Mouse (Mus musculus): ENCODE results near the gene Gm3776.
"Not testable (repeated sequence)": the region's sequence is repeated elsewhere in the genome, so short reads cannot be mapped to it uniquely, and the experiment has no call there.

Gene Gm3776

DNA sequence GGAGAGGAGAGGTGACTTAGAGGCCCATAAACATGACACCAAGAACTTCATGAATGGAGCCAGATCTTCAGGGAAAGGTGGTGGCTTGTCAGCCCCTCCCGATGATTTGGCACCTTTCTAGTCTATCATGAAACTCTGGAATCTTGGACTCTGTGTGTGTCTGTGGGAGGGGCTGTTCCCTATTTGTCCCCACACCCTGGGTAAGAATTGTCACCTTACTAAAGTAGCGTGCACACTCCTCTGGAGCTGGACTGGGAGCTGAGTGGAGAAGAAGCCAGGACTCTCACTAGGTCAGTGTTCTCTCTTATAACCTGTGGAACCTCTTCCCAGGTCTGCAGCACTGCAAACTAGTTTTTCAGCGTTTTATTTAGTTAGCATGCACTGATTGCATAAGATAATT lies at the start of gene Gm3776:
Gene Gm3776, plus strand, starts transcription at position 216 of the 400 bp plus-strand sequence.
- DNase-seq (ENCODE audit: low spot score in 2 of 2), result not testable (repeated sequence)

DNA sequence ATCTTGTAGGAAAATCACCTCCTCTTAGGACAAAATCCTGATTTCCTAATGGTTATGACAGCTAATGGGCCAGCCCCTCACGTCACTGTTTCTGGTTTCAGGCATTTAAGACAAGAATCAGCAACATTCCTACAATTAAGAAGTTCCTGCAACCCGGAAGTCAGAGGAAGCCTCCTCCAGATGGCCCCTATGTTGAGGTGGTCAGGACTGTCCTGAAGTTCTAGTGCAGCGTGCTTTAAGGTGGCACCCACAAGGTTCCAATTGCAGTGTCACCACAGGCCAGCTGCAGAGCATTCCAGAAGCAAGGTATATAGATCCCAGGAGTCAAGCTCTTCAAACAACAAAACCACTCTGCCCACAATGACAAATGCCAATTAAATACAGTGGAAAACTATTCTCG lies 48.0 kb upstream of the Gm3776 start:
- DNase-seq (ENCODE audit: low spot score in 2 of 2), result no peak

DNA sequence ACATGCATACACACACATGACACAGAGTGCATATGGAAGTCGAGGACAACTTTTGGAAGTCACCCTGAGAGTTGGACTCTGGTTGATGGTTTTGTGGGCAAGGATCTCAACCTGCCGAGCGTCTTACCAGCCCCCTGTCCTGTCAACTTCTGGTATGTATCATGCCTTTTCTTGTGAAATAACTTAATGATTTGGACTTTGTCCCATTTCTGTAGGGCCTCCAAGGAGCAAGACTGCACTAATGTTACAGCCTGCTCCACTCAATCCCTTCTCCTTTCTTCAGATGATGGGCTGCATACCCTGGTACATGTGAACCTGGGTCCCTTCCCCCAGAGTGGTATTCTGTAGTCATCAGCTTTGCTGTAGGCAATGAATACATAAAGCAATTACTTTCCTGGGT lies 46.9 kb upstream of the Gm3776 start:
- DNase-seq (ENCODE audit: low spot score in 2 of 2), result no peak

DNA sequence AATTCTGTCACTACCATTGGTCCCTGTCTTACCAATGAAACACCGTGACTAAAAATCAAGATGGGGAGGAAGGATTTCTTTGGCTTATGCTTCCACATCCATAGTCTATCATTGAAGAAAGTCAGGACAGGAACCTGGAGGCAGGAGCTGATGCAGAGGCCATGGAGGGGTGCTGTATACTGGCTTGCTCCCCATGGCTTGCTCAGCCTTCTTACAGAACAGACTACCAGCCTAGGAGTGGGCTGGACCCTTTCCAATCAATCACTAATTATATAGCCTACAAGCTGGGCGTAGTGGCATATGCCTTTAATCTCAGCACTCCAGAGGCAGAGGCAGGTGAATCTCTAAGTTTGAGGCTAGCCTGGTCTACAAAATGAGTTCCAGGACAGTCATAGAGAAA lies 46.1 kb upstream of the Gm3776 start:
- DNase-seq (ENCODE audit: low spot score in 2 of 2), result no peak

DNA sequence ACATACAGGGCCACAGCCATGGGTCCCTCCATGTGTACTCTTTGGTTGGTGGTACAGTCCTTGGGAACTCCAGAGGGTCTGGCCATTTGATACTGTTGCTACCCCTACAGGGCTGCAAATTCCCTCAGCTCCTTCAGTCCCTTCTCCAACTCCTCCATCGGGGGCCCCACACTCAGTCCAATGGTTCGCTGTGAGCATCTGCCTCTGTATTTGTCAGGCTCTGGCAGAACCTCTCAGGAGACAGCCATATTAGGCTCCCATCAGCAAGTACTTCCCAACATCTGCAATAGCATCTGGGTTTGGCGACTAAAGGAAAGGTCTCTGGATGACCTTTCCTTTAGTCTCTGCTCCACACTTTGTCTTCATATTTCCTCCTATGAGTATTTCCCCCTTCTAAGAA lies 45.4 kb upstream of the Gm3776 start:
- no peak for DNase-seq (ENCODE audit: low spot score in 2 of 2)

DNA sequence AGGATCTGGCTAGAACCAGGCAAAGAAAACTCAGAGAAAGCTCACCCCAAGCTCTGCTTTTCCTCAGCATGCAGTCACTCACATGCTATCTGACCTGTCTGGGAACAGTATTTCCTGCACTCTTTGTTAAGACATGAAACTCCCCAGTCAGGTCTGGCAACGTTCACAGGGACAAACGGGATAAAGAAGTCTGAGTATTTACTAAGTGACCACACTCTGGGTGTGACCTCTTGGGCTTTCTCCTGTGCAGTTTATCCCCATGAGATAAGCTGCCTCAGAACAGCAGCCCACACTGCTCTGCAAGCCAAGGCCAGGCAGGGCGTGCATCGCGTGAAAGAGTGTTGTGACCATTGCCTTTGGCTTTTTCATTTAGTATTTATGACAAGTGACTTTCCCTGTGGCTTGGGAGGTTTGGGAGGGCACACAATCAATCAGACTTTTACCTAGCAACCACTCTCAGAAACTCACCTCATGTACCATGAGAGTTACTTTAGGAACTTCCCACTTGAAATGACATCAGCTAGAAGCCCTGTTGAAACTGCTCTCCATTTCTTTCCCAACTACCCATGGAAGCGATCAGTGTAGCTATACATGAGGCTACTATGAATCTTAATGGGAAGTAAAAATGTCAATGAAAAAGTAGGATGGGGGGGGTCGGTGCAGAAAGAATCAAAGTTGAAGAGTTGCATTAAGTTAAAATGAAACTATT lies 44.4 kb upstream of the Gm3776 start:
- no peak for DNase-seq (ENCODE audit: low spot score in 2 of 2)

DNA sequence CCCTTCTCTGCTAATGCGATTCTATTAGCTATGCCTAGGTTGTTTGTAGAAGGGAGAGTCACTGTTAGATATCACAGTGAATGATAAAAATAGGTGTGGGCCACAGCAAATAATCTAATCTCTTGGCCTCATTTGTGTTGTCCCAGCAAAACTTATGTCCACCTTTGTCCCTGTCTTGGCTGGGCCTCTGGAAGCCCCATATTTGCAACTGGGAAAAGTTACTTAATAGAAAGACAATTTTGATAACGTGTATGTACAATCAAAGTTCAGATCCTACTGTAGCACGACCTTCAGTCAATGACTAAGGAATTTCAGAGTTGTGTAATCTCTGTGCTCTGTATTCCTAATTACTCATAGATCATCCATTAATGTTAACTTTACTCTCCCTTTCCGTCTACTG lies 39.9 kb upstream of the Gm3776 start:
- DNase-seq (ENCODE audit: low spot score in 2 of 2), result no peak

DNA sequence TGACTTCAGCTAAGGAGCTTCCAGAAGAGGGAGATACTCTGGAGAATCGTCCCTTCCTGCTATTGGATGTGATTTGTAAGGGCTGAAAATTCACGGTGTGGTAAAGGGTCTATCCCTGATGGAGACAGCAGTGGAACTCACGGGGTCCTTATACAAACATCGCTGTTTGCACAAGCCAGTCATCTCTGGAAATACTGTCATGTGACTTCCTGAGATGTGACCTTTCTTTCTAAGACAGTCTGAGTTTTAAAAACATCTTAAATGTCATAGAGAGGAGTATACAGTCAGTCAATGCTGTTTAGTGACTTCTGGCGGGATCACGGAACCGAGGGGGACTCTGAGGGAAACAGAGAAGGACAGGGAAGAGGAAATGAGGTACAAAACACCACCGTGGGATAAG lies 34.3 kb upstream of the Gm3776 start:
- DNase-seq (ENCODE audit: low spot score in 2 of 2), result no peak

DNA sequence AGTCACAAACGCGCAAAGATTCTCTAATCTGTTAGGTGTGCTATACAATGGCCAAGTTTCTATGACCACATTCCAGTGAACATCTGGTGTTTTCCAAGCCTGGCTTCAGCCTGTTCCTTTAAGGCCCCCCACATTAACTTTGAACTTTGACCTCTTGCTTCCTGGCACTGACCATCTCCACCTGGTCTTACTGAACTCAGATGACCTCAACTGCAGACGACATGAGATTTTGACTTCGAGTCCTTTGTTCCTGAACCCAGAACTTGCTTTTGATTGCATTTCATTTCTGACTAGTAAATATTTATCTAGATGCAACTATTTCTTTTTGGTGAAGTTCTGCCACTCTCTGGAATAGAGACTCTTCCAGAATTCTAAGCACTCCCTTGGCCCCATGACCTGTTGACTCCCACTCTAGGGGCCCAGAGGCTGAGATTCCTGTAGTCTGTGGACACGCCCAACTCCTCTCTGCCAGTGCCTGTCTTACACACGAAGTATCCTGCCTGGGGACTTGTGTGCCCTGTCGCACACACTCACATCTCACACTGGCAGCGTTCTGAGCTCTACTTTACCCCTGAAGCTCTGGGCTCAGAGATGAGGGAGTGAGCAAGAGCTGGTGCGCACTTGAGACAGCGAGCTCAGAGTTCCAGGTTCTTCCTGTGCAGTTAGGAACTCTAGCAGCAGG lies 33.6 kb upstream of the Gm3776 start:
- DNase-seq (ENCODE audit: low spot score in 2 of 2), result no peak

DNA sequence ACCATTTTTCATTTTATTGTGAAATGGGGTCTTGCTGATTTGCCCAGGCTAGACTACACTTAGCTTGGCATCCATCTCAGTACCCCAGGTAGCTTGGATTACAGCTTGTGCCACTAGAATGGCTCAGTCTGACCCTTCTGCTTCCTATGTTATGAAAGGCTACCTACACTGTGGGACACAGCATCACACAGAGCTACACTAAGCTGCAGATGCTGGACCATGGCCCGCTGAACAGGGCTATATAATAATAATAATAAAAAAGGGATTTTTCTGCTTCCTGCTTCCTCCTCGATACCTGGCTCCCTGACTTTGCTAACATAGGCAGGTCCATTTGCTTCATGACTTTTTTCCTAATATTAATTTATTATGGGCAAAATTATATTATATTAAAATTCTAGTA lies 32.5 kb upstream of the Gm3776 start:
- DNase-seq (ENCODE audit: low spot score in 2 of 2), result no peak

DNA sequence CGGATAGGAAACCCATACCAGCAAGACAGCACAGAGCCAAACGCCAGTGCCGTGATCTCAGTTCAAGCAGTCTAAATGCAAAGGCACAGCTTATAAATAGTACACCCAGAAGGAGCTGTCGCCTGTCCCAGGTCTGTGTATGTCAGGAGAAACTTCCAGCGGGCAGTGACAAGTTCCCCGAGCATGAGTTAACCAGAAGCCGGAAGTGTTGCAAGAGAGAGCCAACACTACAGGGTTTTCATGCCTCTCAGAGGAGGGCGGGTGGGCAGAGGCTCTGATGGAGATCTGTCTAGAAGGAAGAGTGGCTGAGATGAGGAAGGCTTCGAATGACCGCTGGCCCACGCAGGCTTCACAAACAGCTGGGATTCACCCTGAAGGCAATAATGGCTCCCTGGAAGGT lies 31.6 kb upstream of the Gm3776 start:
- DNase-seq (ENCODE audit: low spot score in 2 of 2), result no peak

DNA sequence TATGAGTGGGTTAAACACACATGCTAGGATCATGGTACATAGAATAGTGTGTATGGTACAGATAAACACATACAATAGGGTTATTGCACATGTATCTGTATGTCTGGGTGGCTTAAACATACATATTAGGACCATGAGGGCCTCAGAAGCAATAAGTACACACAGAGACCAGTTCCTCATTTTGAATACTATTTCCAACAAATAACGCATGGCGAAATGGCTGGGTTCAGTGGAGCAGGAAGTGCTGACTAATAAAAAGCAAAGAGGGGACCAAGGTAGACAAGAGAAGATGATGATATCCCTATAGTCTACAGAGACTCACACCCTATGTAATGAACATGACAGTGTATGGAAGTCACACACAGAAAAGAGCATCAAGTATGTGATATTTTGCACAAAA lies 28.8 kb upstream of the Gm3776 start:
- DNase-seq (ENCODE audit: low spot score in 2 of 2), result no peak

DNA sequence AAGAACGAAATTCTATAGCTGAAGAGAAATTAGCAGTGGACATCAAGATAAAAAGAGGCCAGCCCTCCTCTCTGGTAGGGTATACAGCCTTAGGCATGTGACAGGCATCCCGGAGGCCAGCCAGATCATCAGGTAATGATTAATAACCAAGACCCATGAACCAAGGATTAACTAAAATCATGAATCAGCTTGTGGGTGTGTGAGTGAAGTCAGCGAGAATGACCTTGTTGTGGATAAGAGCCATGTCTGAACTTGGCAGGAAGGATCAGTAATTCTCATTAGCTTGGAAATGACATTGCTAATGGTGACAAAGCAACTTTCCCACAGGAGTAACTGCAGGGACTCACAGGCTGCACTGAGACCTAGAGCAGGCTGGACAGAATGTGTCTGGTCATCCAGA lies 27.3 kb upstream of the Gm3776 start:
- DNase-seq (ENCODE audit: low spot score in 2 of 2), result not testable (repeated sequence)

DNA sequence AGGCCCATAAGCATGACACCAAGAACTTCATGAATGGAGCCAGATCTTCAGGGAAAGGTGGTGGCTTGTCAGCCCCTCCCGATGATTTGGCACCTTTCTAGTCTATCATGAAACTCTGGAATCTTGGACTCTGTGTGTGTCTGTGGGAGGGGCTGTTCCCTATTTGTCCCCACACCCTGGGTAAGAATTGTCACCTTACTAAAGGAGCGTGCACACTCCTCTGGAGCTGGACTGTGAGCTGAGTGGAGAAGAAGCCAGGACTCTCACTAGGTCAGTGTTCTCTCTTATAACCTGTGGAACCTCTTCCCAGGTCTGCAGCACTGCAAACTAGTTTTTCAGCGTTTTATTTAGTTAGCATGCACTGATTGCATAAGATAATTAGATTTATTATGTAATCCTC lies 26.5 kb upstream of the Gm3776 start, which contains the start of gene Gsta1:
Gene Gsta1, plus strand, starts transcription at position 196 of the 400 bp plus-strand sequence.
- DNase-seq (ENCODE audit: low spot score in 2 of 2), result not testable (repeated sequence)

DNA sequence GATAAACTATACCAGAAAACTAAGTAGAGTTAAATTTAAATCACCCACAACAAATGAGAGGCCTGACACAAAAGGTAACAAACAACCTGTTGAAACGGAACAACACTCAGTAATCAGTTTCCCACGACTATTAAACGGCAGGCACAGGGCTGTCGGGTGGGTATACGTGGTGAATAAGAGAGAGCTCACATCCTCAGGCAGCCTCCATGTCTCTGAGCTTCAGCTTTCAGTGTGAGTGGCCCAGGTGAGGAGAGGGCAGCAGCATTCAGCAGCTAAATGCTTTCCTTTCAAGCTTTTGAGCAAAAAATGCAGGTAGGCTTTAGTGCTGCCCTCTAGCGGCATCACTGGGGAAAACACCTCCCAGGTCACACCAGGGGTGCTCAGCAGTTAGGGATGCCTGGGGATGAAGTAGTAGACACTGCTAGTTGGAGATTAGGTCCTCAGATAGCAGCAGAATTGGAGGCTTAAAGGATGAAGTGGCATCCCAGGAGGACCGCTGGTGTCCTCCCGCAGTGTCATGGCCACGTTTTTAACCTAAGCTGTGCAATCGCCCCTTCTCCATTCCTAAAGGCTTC lies 23.7 kb upstream of the Gm3776 start:
- not testable (repeated sequence) for DNase-seq (ENCODE audit: low spot score in 2 of 2)

DNA sequence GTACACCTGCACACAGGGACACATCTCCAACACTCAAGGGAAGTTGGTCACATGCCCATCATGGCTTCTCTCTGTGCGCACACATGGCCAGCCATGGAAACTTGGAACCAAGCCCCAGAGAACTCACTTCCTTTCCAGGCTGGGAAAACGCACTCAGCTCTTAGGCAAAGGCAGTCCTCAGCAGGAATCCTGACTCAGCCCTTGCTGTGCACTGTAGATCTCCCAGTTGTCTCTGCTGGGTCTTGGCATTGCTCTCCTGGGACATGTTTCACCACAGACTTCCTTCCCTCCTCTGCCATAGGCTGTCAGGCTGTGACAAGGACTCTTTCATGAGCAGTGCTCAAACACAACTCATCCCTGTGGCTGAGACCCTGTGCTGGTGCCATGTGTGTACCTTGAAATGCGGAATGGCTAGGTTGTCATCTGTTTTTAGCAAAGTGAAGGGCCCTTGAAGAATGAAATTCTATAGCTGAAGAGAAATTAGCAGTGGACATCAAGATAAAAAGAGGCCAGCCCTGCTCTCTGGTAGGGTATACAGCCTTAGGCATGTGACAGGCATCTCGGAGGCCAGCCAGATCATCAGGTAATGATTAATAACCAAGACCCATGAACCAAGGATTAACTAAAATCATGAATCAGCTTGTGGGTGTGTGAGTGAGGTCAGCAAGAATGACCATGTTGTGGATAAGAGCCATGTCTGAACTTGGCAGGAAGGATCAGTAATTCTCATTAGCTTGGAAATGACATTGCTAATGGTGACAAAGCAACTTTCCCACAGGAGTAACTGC lies 1.1 kb upstream of the Gm3776 start:
- not testable (repeated sequence) for DNase-seq (ENCODE audit: low spot score in 2 of 2)

DNA sequence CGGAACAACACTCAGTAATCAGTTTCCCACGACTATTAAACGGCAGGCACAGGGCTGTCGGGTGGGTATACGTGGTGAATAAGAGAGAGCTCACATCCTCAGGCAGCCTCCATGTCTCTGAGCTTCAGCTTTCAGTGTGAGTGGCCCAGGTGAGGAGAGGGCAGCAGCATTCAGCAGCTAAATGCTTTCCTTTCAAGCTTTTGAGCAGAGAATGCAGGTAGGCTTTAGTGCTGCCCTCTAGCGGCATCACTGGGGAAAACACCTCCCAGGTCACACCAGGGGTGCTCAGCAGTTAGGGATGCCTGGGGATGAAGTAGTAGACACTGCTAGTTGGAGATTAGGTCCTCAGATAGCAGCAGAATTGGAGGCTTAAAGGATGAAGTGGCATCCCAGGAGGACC lies 2.8 kb downstream of the Gm3776 start:
- DNase-seq (ENCODE audit: low spot score in 2 of 2), result peak in 1 of 2 experiments; percentile 19

DNA sequence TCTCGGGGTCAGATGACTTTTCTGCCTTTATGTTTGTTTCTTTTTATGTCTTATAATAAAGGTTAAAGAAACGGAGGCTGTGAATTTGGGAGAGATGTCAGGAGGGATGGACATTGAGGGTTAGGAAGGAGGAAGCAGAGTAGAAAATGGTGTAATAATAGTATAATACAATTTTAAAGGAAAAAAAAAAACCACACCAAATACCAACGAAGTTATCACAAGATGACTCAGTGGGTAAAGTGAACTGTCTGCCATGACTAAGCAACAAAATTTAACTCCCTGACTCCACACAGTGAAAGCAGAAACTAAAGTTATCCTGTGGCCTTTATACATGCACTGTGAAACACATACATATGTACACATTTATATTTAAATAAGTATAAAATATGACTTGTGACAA lies 14.0 kb downstream of the Gm3776 start:
- not testable (repeated sequence) for DNase-seq (ENCODE audit: low spot score in 2 of 2)

DNA sequence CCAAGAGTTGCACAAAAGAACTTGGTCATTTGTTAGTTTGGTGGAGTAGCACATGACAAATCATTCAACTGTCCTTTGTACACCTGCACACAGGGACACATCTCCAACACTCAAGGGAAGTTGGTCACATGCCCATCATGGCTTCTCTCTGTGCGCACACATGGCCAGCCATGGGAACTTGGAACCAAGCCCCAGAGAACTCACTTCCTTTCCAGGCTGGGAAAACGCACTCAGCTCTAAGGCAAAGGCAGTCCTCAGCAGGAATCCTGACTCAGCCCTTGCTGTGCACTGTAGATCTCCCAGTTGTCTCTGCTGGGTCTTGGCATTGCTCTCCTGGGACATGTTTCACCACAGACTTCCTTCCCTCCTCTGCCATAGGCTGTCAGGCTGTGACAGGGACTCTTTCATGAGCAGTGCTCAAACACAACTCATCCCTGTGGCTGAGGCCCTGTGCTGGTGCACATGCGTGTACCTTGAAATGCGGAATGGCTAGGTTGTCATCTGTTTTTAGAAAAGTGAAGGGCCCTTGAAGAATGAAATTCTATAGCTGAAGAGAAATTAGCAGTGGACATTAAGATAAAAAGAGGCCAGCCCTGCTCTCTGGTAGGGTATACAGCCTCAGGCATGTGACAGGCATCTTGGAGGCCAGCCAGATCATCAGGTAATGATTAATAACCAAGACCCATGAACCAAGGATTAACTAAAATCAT lies 25.2 kb downstream of the Gm3776 start:
- DNase-seq (ENCODE audit: low spot score in 2 of 2), result not testable (repeated sequence)

DNA sequence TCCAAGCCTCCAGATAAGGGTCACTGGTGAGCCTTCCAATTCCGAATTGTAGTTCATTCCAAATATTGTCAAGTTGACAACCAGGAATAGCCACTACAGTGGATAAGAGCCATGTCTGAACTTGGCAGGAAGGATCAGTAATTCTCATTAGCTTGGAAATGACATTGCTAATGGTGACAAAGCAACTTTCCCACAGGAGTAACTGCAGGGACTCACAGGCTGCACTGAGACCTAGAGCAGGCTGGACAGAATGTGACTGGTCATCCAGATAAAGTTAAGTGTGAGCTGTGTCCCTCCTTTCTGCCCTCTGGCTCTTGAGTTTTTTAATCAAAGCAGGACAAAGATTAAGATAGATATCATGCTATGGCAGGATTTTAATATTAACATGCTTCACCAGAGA lies 32.1 kb downstream of the Gm3776 start:
- DNase-seq (ENCODE audit: low spot score in 2 of 2), result not testable (repeated sequence)

DNA sequence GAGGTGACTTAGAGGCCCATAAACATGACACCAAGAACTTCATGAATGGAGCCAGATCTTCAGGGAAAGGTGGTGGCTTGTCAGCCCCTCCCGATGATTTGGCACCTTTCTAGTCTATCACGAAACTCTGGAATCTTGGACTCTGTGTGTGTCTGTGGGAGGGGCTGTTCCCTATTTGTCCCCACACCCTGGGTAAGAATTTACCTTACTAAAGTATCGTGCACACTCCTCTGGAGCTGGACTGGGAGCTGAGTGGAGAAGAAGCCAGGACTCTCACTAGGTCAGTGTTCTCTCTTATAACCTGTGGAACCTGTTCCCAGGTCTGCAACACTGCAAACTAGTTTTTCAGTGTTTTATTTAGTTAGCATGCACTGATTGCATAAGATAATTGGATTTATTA lies 32.8 kb downstream of the Gm3776 start, which contains the start of gene Gm10639:
Gene Gm10639, plus strand, starts transcription at position 201 of the 400 bp plus-strand sequence.
- not testable (repeated sequence) for DNase-seq (ENCODE audit: low spot score in 2 of 2)
